Mouse (Mus musculus) limb, embryonic 11.5 days (tissue): Measurements from ENCODE around the gene Map2k6. TPM values are rescaled to one million over a fixed set of nuclear protein-coding genes. Genes with fewer than 3 reads are reported as not detected.

ENCODE experiments used
- ATAC-seq: fragments of 200-750 bp; cut with Nextera tagmentation; 2 replicates; pipeline ENCODE4 v1.8.0; 2017; ENCODE audit warnings: low read depth; ENCODE audit not compliant: insufficient number of reproducible peaks, low FRiP score, low TSS enrichment
- DNase-seq: peaks from one replicate; pipeline ENCODE4 v3.0.0-alpha.2; 2015; ENCODE audit warnings: low spot score
- H3K27ac ChIP-seq: fragments of 300-500 bp; sonication (generic); replicated peaks from 2 replicates; pipeline ENCODE4 v1.5.1; 2014; ENCODE audit warnings: low read depth, mild to moderate bottlenecking, low read length
- H3K27me3 ChIP-seq: fragments of 300-500 bp; sonication (generic); 2 replicates; pipeline ENCODE4 v1.6.1; 2014; ENCODE audit warnings: mild to moderate bottlenecking, low read length, mixed read lengths; ENCODE audit not compliant: control insufficient read depth, insufficient read depth
- H3K36me3 ChIP-seq: fragments of 300-500 bp; sonication (generic); 2 replicates; pipeline ENCODE4 v1.6.1; 2014; ENCODE audit warnings: mild to moderate bottlenecking, low read length, moderate library complexity, mixed read lengths; ENCODE audit not compliant: control insufficient read depth, insufficient read depth
- H3K4me1 ChIP-seq: fragments of 300-500 bp; sonication (generic); 2 replicates; pipeline ENCODE4 v1.6.1; 2014; ENCODE audit warnings: low read length, mixed read lengths; ENCODE audit not compliant: control insufficient read depth, insufficient read depth
- H3K4me2 ChIP-seq: fragments of 300-500 bp; sonication (generic); 2 replicates; pipeline ENCODE4 v1.6.1; 2014; ENCODE audit warnings: low read depth, mild to moderate bottlenecking, moderate library complexity; ENCODE audit not compliant: severe bottlenecking
- H3K4me3 ChIP-seq: fragments of 300-500 bp; sonication (generic); 2 replicates; pipeline ENCODE4 v1.5.1; 2014; ENCODE audit warnings: low read depth, low read length
- H3K9ac ChIP-seq: fragments of 300-500 bp; sonication (generic); 2 replicates; pipeline ENCODE4 v1.6.1; 2014; ENCODE audit warnings: mild to moderate bottlenecking, low read length
- H3K9me3 ChIP-seq: fragments of 300-500 bp; sonication (generic); 2 replicates; pipeline ENCODE4 v1.6.1; 2016; ENCODE audit warnings: low read length; ENCODE audit not compliant: control insufficient read depth
- WGBS: fragments of 180-500 bp; shearing (Covaris S2); extraction: QIAGEN DNeasy Blood & Tissue Kit; methylation state at CpG from one replicate; pipeline ENCODE4 v1.1.7; 2014; 5-methylcytosine and 5-hydroxymethylcytosine counted together
- polyA plus RNA-seq: library from polyadenylated mRNA; unstranded; fragments of >200 nt; fragmentation: Nextera tagmentation; extraction: Ambion mirVana; gene quantifications from 2 replicates; pipeline ENCODE4 v1.2.1, GENCODE M21; 2014

Gene Map2k6
- polyA plus RNA-seq, 1 experiment from 2014 or later = 58.7 TPM

GRCm38 (mm10) chr11:110396085-110396484 lies 2.8 kb upstream of the Map2k6 start:
- no peak overlapping the region for H3K4me2 ChIP-seq
- no peaks in the 10 kb centered on the region for H3K9me3 ChIP-seq
- DNase-seq = no peak
- no peaks in the 10 kb centered on the region for H3K36me3 ChIP-seq
- H3K4me3 ChIP-seq = no peak overlapping the region
- H3K9ac ChIP-seq = no peak overlapping the region
- H3K27me3 ChIP-seq = no peaks in the 10 kb centered on the region
- no peak overlapping the region for H3K27ac ChIP-seq
- no peak for ATAC-seq
- H3K4me1 ChIP-seq = peaks cover 6% of the 10 kb centered on the region; the same call in 1 of the 2 replicates
- 57% methylated on average over 19 of the region's 19 CpGs for WGBS

- ATAC-seq (peak; percentile 17; the same call in 1 of the 2 replicates), DNase-seq (no peak)
- Histone ChIP-seq H3K9ac (peak overlapping the region; percentile 62), H3K4me2 (peak overlapping the region; percentile 71), H3K27me3 (no peaks in the 10 kb centered on the region), H3K27ac (no peak overlapping the region), H3K4me1 (peaks cover 19% of the 10 kb centered on the region), H3K4me3 (peak overlapping the region; percentile 50), H3K36me3 (no peaks in the 10 kb centered on the region), H3K9me3 (no peaks in the 10 kb centered on the region)
- WGBS = 15% methylated on average over 15 of the region's 15 CpGs
Measured at GRCm38 (mm10) chr11:110399240-110400150, 573 bp downstream of the Map2k6 start.

GRCm38 (mm10) chr11:110400283-110400682 lies 1.4 kb downstream of the Map2k6 start:
- Histone ChIP-seq H3K4me3 (peak overlapping the region; percentile 50), H3K27me3 (no peaks in the 10 kb centered on the region), H3K4me1 (peaks cover 19% of the 10 kb centered on the region), H3K4me2 (peak overlapping the region; percentile 71), H3K9ac (peak overlapping the region; percentile 62; the same call in 1 of the 2 replicates), H3K9me3 (no peaks in the 10 kb centered on the region), H3K27ac (no peak overlapping the region), H3K36me3 (no peaks in the 10 kb centered on the region)
- 28% methylated on average over 1 of the region's 1 CpGs for WGBS
- ATAC-seq (no peak), DNase-seq (no peak)

- Histone ChIP-seq H3K36me3 (no peaks in the 10 kb centered on the region), H3K27me3 (no peaks in the 10 kb centered on the region), H3K4me2 (no peak overlapping the region), H3K9me3 (no peaks in the 10 kb centered on the region), H3K27ac (no peak overlapping the region), H3K9ac (no peak overlapping the region), H3K4me3 (no peak overlapping the region), H3K4me1 (peaks cover 19% of the 10 kb centered on the region)
- DNase-seq (no peak), ATAC-seq (no peak)
- WGBS = 10% methylated on average over 3 of the region's 3 CpGs
Measured at GRCm38 (mm10) chr11:110402671-110403070, 3.7 kb downstream of the Map2k6 start.

GRCm38 (mm10) chr11:110403602-110404001 lies 4.7 kb downstream of the Map2k6 start:
- 82% methylated on average over 2 of the region's 2 CpGs for WGBS
- no peak overlapping the region for H3K4me2 ChIP-seq
- DNase-seq = no peak
- no peak overlapping the region for H3K9ac ChIP-seq
- H3K27ac ChIP-seq = no peak overlapping the region
- H3K4me1 ChIP-seq = peaks cover 18% of the 10 kb centered on the region
- no peaks in the 10 kb centered on the region for H3K27me3 ChIP-seq
- H3K9me3 ChIP-seq = no peaks in the 10 kb centered on the region
- ATAC-seq = no peak
- H3K4me3 ChIP-seq = no peak overlapping the region
- no peaks in the 10 kb centered on the region for H3K36me3 ChIP-seq

GRCm38 (mm10) chr11:110405607-110406006 lies 6.7 kb downstream of the Map2k6 start:
- ATAC-seq (no peak), DNase-seq (no peak)
- WGBS = 80% methylated on average over 9 of the region's 9 CpGs
- no peak overlapping the region for H3K9ac ChIP-seq
- no peak overlapping the region for H3K4me3 ChIP-seq
- H3K27me3 ChIP-seq = no peaks in the 10 kb centered on the region
- H3K4me2 ChIP-seq = no peak overlapping the region
- H3K27ac ChIP-seq = no peak overlapping the region
- H3K4me1 ChIP-seq = peaks cover 17% of the 10 kb centered on the region
- no peaks in the 10 kb centered on the region for H3K36me3 ChIP-seq
- H3K9me3 ChIP-seq = no peaks in the 10 kb centered on the region

GRCm38 (mm10) chr11:110409131-110409530 lies 10.2 kb downstream of the Map2k6 start:
- Histone ChIP-seq H3K27me3 (no peaks in the 10 kb centered on the region), H3K9ac (no peak overlapping the region), H3K9me3 (no peaks in the 10 kb centered on the region), H3K36me3 (no peaks in the 10 kb centered on the region), H3K4me2 (no peak overlapping the region), H3K4me1 (no peaks in the 10 kb centered on the region), H3K4me3 (no peak overlapping the region), H3K27ac (no peak overlapping the region)
- DNase-seq = no peak
- no peak for ATAC-seq
- 93% methylated on average over 12 of the region's 12 CpGs for WGBS

GRCm38 (mm10) chr11:110409776-110410175 lies 10.9 kb downstream of the Map2k6 start:
- no peak overlapping the region for H3K9ac ChIP-seq
- 74% methylated on average over 9 of the region's 9 CpGs for WGBS
- no peaks in the 10 kb centered on the region for H3K36me3 ChIP-seq
- ATAC-seq (no peak), DNase-seq (no peak)
- no peak overlapping the region for H3K27ac ChIP-seq
- no peak overlapping the region for H3K4me2 ChIP-seq
- H3K9me3 ChIP-seq = no peaks in the 10 kb centered on the region
- no peaks in the 10 kb centered on the region for H3K4me1 ChIP-seq
- H3K27me3 ChIP-seq = no peaks in the 10 kb centered on the region
- no peak overlapping the region for H3K4me3 ChIP-seq
